Mouse (Mus musculus) small intestine, adult 2 months (tissue): ENCODE measurements around the gene Cipc. TPM values are rescaled to one million over a fixed set of nuclear protein-coding genes. Genes with fewer than 3 reads are reported as not detected.

Experiments used
- H3K27ac ChIP-seq: fragments of 200-500 bp; 2 replicates; pipeline ENCODE4 v1.5.1; 2012; ENCODE audit warnings: low read depth, low read length, control low read depth, inconsistent platforms; ENCODE audit not compliant: insufficient read depth
- H3K27me3 ChIP-seq: fragments of 200-500 bp; 2 replicates; pipeline ENCODE4 v1.6.1; 2012; ENCODE audit warnings: mild to moderate bottlenecking, moderate library complexity, low read length, inconsistent platforms; ENCODE audit not compliant: control insufficient read depth, insufficient read depth
- H3K36me3 ChIP-seq: fragments of 200-500 bp; 2 replicates; pipeline ENCODE4 v1.6.1; 2012; ENCODE audit warnings: mild to moderate bottlenecking, low read length, control low read depth, inconsistent platforms; ENCODE audit not compliant: control insufficient read depth, insufficient read depth
- H3K4me1 ChIP-seq: fragments of 200-500 bp; 2 replicates; pipeline ENCODE4 v1.6.1; 2012; ENCODE audit warnings: low read length, inconsistent platforms, mixed read lengths; ENCODE audit not compliant: control insufficient read depth, insufficient read depth, insufficient read length
- H3K4me3 ChIP-seq: fragments of 200-500 bp; 2 replicates; pipeline ENCODE4 v1.5.1; 2012; ENCODE audit warnings: low read depth, mild to moderate bottlenecking, control low read depth, inconsistent platforms, low read length, moderate library complexity
- CTCF ChIP-seq: fragments of 200-500 bp; IDR thresholded peaks from 2 replicates; pipeline ENCODE4 v1.5.1; 2012; ENCODE audit warnings: low read depth, mild to moderate bottlenecking, control low read depth, inconsistent platforms, low read length, moderate library complexity, mixed read lengths; ENCODE audit not compliant: insufficient replicate concordance, insufficient read length; ENCODE audit errors: extremely low read depth
- POLR2A ChIP-seq: fragments of 200-500 bp; IDR thresholded peaks from 2 replicates; pipeline ENCODE4 v1.6.1; 2012; ENCODE audit warnings: low read depth, mild to moderate bottlenecking, control low read depth, inconsistent platforms, low read length, moderate library complexity
- WGBS: fragments of 180-500 bp; shearing (Covaris S2); methylation state at CpG from one replicate; pipeline ENCODE4 v1.1.7; 2018; 5-methylcytosine and 5-hydroxymethylcytosine counted together
- polyA plus RNA-seq: library from polyadenylated mRNA; depleted of rRNA; stranded (reverse); fragments of >200 nt; gene quantifications from 2 replicates; pipeline ENCODE4 v1.2.3, GENCODE M21; 2012

Gene Cipc
- polyA plus RNA-seq, 1 experiment = 16.3 TPM

- TF ChIP-seq CTCF (no peak), POLR2A (no peak)
These were observed 39.7 kb downstream of the Cipc start for GRCm38 (mm10) chr12:86986562-86986961.

GRCm38 (mm10) chr12:86988227-86988626, 41.4 kb downstream of the Cipc start:
- Histone ChIP-seq H3K36me3 (no peaks in the 10 kb centered on the region), H3K4me3 (no peak overlapping the region), H3K27me3 (peaks cover 39% of the 10 kb centered on the region), H3K4me1 (no peaks in the 10 kb centered on the region), H3K27ac (no peak overlapping the region)
- 42% methylated on average over 16 of the region's 16 CpGs for WGBS
- TF ChIP-seq CTCF (no peak), POLR2A (no peak)

More at GRCm38 (mm10) chr12:86986562-86986961, 39.7 kb downstream of the Cipc start:
- peaks cover 39% of the 10 kb centered on the region for H3K27me3 ChIP-seq
- no peaks in the 10 kb centered on the region for H3K4me1 ChIP-seq
- no peaks in the 10 kb centered on the region for H3K36me3 ChIP-seq
- WGBS = 39% methylated on average over 4 of the region's 4 CpGs
- no peak overlapping the region for H3K4me3 ChIP-seq
- no peak overlapping the region for H3K27ac ChIP-seq

GRCm38 (mm10) chr12:86989378-86989777, 42.5 kb downstream of the Cipc start:
- Histone ChIP-seq H3K27me3 (peaks cover 33% of the 10 kb centered on the region), H3K4me3 (no peak overlapping the region)
- WGBS = 8% methylated on average over 15 of the region's 15 CpGs

GRCm38 (mm10) chr12:86989890-86990754, 43.3 kb downstream of the Cipc start, which contains the start of gene Zdhhc22:
TSS of gene Zdhhc22 (minus strand) at chr12:86990430.
- Histone ChIP-seq H3K4me3 (no peak within 1 kb of the TSS), H3K27ac (no peak within 1 kb of the TSS), H3K27me3 (peaks cover 31% of the 10 kb centered on the region), H3K4me1 (no peaks in the 10 kb centered on the region), H3K36me3 (no peaks in the 10 kb centered on the region)
- TF ChIP-seq CTCF (no peak), POLR2A (no peak)
- WGBS = 3% methylated on average over 66 of the region's 68 CpGs

More at GRCm38 (mm10) chr12:86989378-86989777, 42.5 kb downstream of the Cipc start:
- Histone ChIP-seq H3K4me1 (no peaks in the 10 kb centered on the region), H3K36me3 (no peaks in the 10 kb centered on the region), H3K27ac (no peak overlapping the region)
- TF ChIP-seq POLR2A (no peak), CTCF (no peak)

- H3K27ac ChIP-seq = no peak overlapping the region
- 43% methylated on average over 2 of the region's 2 CpGs for WGBS
- H3K4me3 ChIP-seq = no peak overlapping the region
- no peaks in the 10 kb centered on the region for H3K36me3 ChIP-seq
- no peak for TF ChIP-seq CTCF
- TF ChIP-seq POLR2A = no peak
- H3K27me3 ChIP-seq = peaks cover 31% of the 10 kb centered on the region
- no peaks in the 10 kb centered on the region for H3K4me1 ChIP-seq
These were observed 43.9 kb downstream of the Cipc start for GRCm38 (mm10) chr12:86990755-86991110.

- 38% methylated on average over 4 of the region's 4 CpGs for WGBS
- Histone ChIP-seq H3K27me3 (peaks cover 23% of the 10 kb centered on the region), H3K4me1 (no peaks in the 10 kb centered on the region), H3K36me3 (no peaks in the 10 kb centered on the region), H3K4me3 (no peak overlapping the region), H3K27ac (no peak overlapping the region)
- TF ChIP-seq CTCF (no peak), POLR2A (no peak)
These were observed 47.3 kb downstream of the Cipc start for GRCm38 (mm10) chr12:86994166-86994565.

- 50% methylated on average over 3 of the region's 3 CpGs for WGBS
- no peak overlapping the region for H3K4me3 ChIP-seq
- H3K4me1 ChIP-seq = no peaks in the 10 kb centered on the region
- H3K27me3 ChIP-seq = peaks cover 17% of the 10 kb centered on the region
- H3K36me3 ChIP-seq = no peaks in the 10 kb centered on the region
- H3K27ac ChIP-seq = no peak overlapping the region
- no peak for TF ChIP-seq CTCF
- no peak for TF ChIP-seq POLR2A
These were observed 47.9 kb downstream of the Cipc start for GRCm38 (mm10) chr12:86994776-86995175.
